Mouse (Mus musculus) ES-E14 (cell line): ENCODE measurements around the gene Cyth3. TPM values are rescaled to one million over a fixed set of nuclear protein-coding genes. Genes with fewer than 3 reads are reported as not detected.

Source experiments
- DNase-seq: peaks from one replicate; pipeline ENCODE4 v3.0.0-alpha.2; 2013; ENCODE audit warnings: low read depth, low spot score
- H3K27ac ChIP-seq: 2 replicates; pipeline ENCODE4 v1.5.1; 2012; ENCODE audit warnings: low read depth, mild to moderate bottlenecking, low read length, moderate library complexity, mixed read lengths; ENCODE audit not compliant: poor library complexity, insufficient read depth, severe bottlenecking
- H3K36me3 ChIP-seq: 2 replicates; pipeline ENCODE4 v1.6.1; 2012; ENCODE audit warnings: mild to moderate bottlenecking, low read length, moderate library complexity, mixed read lengths; ENCODE audit not compliant: control insufficient read depth, poor library complexity, insufficient read depth, severe bottlenecking
- H3K4me1 ChIP-seq, 2 experiments: fragments of 150-350 bp in 1 of 2; sonication (generic) in 1 of 2; 2 replicates each; pipeline ENCODE4 v1.6.1; 2012; ENCODE audit warnings: low read length in 2 of 2, mild to moderate bottlenecking in 1 of 2, mixed read lengths in 1 of 2; ENCODE audit not compliant: control insufficient read depth in 2 of 2, insufficient read depth in 2 of 2, poor library complexity in 1 of 2
- H3K4me3 ChIP-seq, 2 experiments: fragments of 150-350 bp in 1 of 2; sonication (generic) in 1 of 2; 2 replicates each; pipeline ENCODE4 v1.5.1; 2012; ENCODE audit warnings: low read length in 2 of 2, low read depth in 1 of 2, mild to moderate bottlenecking in 1 of 2, mixed read lengths in 1 of 2; ENCODE audit not compliant: insufficient read depth in 1 of 2, poor library complexity in 1 of 2, severe bottlenecking in 1 of 2
- H3K9ac ChIP-seq: 2 replicates; pipeline ENCODE4 v1.6.1; 2012; ENCODE audit warnings: low read depth, mild to moderate bottlenecking, low read length, mixed read lengths; ENCODE audit not compliant: poor library complexity, insufficient read depth, severe bottlenecking
- H3K9me3 ChIP-seq: fragments of 150-350 bp; sonication (generic); 2 replicates; pipeline ENCODE4 v1.6.1; 2012; ENCODE audit warnings: low read depth, mild to moderate bottlenecking, low read length; ENCODE audit not compliant: control insufficient read depth, insufficient read depth
- CHD2 ChIP-seq: IDR thresholded peaks from 2 replicates; pipeline ENCODE4 v1.6.1; 2014; ENCODE audit warnings: mild to moderate bottlenecking, low read depth, low read length, inconsistent platforms
- HCFC1 ChIP-seq: IDR thresholded peaks from 2 replicates; pipeline ENCODE4 v1.6.1; 2012; ENCODE audit warnings: low read length, inconsistent platforms, borderline replicate concordance; ENCODE audit not compliant: insufficient read depth
- MAFK ChIP-seq: IDR thresholded peaks from 2 replicates; pipeline ENCODE4 v1.6.1; 2014; ENCODE audit warnings: mild to moderate bottlenecking, low read depth, low read length, inconsistent platforms; ENCODE audit not compliant: insufficient read depth
- ZC3H11A ChIP-seq: IDR thresholded peaks from 2 replicates; pipeline ENCODE4 v1.6.1; 2012; ENCODE audit warnings: low read depth, mild to moderate bottlenecking, inconsistent platforms, low read length, borderline replicate concordance
- ZNF384 ChIP-seq: IDR thresholded peaks from 2 replicates; pipeline ENCODE4 v1.6.1; 2012; ENCODE audit warnings: low read depth, low read length, inconsistent platforms
- in situ Hi-C, 2 experiments: fragments of 600-800 bp; cut with MboI; formaldehyde crosslinking; loops; one replicate each; pipeline ENCODE4 v1.15.1; 2025; ENCODE audit warnings: low sequenced_read_pairs in 2 of 2, inconsistent platforms in 1 of 2; ENCODE audit not compliant: unreplicated experiment in 2 of 2
- total RNA-seq: library from RNA; depleted of rRNA; stranded (reverse); fragments of 300-350 nt; gene quantifications from 2 replicates; pipeline ENCODE4 v1.2.3, GENCODE M21; 2012

Gene Cyth3
- total RNA-seq, 1 experiment, result 11.0 TPM

DNA sequence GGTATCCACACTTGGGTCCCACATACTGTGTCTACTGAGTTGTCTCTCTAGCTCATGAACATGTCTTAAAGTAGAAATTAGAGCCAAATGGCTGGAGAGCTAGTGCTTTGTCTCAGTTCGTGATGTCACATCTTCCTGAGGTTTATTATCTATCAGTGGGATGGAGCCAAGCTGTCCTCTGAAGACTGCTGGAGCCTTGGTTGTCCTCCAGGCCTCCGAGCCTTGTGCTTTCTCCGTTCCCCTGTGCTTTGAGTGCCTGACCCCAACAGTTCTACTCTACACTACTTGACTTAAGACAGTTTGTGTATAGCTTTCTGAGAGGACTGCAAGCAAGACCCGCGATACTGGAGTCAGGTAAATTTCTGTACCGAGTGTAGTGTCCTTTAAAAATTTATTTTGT, 26.9 kb downstream of the Cyth3 start:
- H3K27ac ChIP-seq, result no peak overlapping the region
- H3K4me1 ChIP-seq, result no peaks in the 10 kb centered on the region
- no peaks in the 10 kb centered on the region for H3K36me3 ChIP-seq
- H3K9ac ChIP-seq, result no peak overlapping the region
- H3K4me3 ChIP-seq, result no peak overlapping the region
- in situ Hi-C loops, result no loop called here
- H3K9me3 ChIP-seq, result no peaks in the 10 kb centered on the region
- no peak for DNase-seq
- TF ChIP-seq HCFC1, result no peak
- TF ChIP-seq MAFK, result no peak
- no peak for TF ChIP-seq ZNF384
- no peak for TF ChIP-seq CHD2
- no peak for TF ChIP-seq ZC3H11A

DNA sequence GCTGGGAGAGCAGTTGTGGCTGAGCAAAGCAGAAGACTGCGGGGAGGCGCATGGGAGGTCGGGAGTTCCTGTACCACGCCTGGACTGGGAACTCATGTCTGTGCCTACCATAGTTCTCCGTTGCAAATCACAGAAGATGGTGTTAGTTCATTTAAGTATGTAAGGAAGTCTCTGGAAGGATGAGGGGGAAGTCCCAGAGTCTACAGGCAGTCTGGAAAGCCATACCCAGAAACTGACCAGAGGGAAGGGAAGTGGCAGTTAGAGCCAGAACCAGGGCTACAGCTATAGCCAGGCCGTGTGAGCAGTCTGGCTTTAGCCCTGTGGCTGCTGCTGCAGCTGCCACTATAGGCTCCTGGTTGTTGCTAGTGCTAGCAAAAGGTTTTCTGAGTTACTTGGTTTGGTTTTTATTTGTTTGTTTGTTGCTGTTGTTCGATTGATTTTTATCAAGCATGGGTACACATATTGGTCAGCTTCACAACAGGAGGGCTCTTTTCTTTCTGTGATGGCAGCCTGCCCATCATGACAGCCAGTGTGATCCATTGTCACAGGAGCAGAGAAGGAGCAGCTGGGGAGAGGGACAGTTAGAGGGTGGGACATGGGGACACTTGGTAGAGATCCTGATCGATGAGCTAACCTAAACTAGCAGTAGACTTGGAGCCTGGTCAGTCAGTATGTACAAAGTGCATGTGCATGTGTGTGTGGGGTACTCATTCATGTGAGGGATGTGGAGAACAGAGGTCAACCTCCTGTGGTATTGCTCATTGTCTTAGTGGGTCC, 29.8 kb downstream of the Cyth3 start:
- in situ Hi-C loops, result no loop called here
- H3K9ac ChIP-seq, result no peak overlapping the region
- DNase-seq, result no peak
- H3K4me1 ChIP-seq, result no peaks in the 10 kb centered on the region
- no peak overlapping the region for H3K4me3 ChIP-seq
- TF ChIP-seq ZNF384 (no peak), HCFC1 (no peak), MAFK (no peak), CHD2 (no peak), ZC3H11A (no peak)
- no peaks in the 10 kb centered on the region for H3K36me3 ChIP-seq
- no peaks in the 10 kb centered on the region for H3K9me3 ChIP-seq
- no peak overlapping the region for H3K27ac ChIP-seq

DNA sequence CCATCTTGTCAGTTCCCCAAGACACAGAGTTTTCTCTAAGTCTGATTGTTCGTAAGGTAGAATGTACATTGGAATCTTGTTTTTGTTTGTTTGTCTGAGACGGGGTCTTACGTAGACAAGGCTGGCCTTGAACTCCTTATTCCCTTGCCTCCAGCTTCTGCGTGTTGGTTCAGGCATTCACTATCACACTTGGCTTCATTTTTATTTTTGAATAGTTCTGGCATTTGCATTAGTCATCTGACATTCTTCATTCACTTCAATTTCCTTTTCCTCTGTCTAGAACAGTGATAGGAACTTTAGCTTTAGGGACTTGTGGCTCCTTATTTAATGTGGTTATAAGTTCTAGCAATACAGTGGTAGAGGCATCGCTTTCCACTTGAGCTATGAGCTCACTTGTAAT, 31.2 kb downstream of the Cyth3 start:
- no peak for DNase-seq
- no peak overlapping the region for H3K27ac ChIP-seq
- in situ Hi-C loops, result no loop called here
- TF ChIP-seq CHD2, result no peak
- TF ChIP-seq ZC3H11A, result no peak
- TF ChIP-seq HCFC1, result no peak
- no peaks in the 10 kb centered on the region for H3K9me3 ChIP-seq
- H3K9ac ChIP-seq, result no peak overlapping the region
- H3K4me3 ChIP-seq, result no peak overlapping the region
- H3K4me1 ChIP-seq, result no peaks in the 10 kb centered on the region
- H3K36me3 ChIP-seq, result no peaks in the 10 kb centered on the region

DNA sequence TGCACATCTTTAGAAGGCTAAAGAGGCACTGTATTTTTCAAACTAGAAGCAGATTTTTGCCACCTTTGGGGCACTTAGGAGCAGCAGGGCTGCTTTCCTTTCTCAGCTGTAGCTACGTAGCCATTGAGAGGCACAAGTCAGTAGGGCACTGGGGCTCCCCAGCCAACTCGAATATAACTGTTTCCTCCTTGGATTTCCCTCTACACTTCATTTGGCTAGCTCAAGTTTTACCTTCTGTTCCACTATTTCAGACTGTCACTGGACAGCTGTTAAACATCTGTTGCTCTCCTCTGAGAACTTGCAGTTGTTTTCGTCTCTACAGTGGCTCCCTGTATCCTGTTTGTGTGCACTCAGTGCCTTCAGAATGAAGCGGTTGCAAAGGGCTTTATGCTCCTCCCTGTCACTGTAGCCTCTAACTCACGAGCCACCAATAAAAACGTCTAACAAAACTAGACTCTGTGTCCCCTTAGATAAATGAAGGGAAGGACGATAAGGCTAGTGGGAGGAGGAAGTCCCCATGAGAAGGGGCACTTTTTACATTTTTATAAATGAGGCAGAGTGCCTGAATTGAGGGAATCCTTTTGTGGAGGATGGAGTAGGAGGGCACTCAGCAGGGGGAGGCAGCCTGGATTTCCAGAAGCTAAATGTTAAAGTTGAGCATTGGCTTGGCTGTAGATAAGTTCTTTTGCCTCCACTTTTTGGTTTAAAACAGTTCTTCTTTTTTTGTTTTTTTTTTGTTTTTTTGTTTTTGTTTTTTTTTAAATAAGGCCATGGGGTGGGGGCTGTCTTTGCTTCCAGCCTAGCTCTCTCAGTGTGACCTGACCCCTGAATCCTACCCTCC, 32.6 kb downstream of the Cyth3 start:
- in situ Hi-C loops, result no loop called here
- Histone ChIP-seq H3K9ac (no peak overlapping the region), H3K36me3 (no peaks in the 10 kb centered on the region), H3K4me1 (no peaks in the 10 kb centered on the region), H3K4me3 (no peak overlapping the region), H3K27ac (no peak overlapping the region), H3K9me3 (no peaks in the 10 kb centered on the region)
- TF ChIP-seq CHD2 (no peak), ZNF384 (peak; percentile 48; the same call in 1 of the 2 replicates), HCFC1 (no peak), MAFK (no peak)
- DNase-seq, result no peak
